Mouse (Mus musculus) spleen, adult 2 months (tissue): Measurements from ENCODE around the gene Hmx3.

Experiments used
- CTCF ChIP-seq: fragments of 200-500 bp; IDR thresholded peaks from 2 replicates; pipeline ENCODE4 v1.5.1; 2011; ENCODE audit warnings: mild to moderate bottlenecking, inconsistent platforms; ENCODE audit not compliant: insufficient read depth, insufficient read length, insufficient replicate concordance; ENCODE audit errors: extremely low read depth
- POLR2A ChIP-seq: fragments of 200-500 bp; IDR thresholded peaks from 2 replicates; pipeline ENCODE4 v1.6.1; 2011; ENCODE audit warnings: low read depth, low read length, inconsistent platforms

GRCm38 (mm10) chr7:131503739-131504138, 38.9 kb upstream of the Hmx3 start:
- no peak for TF ChIP-seq CTCF
- TF ChIP-seq POLR2A, result no peak
